Mouse (Mus musculus): ENCODE data around the gene Lrrc27. TPM values are rescaled to one million over a fixed set of nuclear protein-coding genes. Genes with fewer than 3 reads are reported as not detected.

Lrrc27 gene
- polyA plus RNA-seq, 1 experiment from 2014 or later, result 5.1 TPM

GRCm38 (mm10) chr7:139215516-139215915, 2.7 kb downstream of the Lrrc27 start:
- no peak overlapping the region for H3K9ac ChIP-seq
- WGBS, result 68% methylated on average over 1 of the region's 1 CpGs
- no peak overlapping the region for H3K27ac ChIP-seq
- H3K4me1 ChIP-seq, result peaks cover 13% of the 10 kb centered on the region
- H3K4me2 ChIP-seq, result no peak overlapping the region
- H3K9me3 ChIP-seq, result no peaks in the 10 kb centered on the region
- no peak overlapping the region for H3K4me3 ChIP-seq (replicated peaks)
- no peak for ATAC-seq (ENCODE audit: low FRiP score)
- H3K27me3 ChIP-seq, result no peaks in the 10 kb centered on the region
- H3K36me3 ChIP-seq (replicated peaks), result no peaks in the 10 kb centered on the region

GRCm38 (mm10) chr7:139215946-139216345, 3.2 kb downstream of the Lrrc27 start:
- WGBS, result 93% methylated on average over 7 of the region's 7 CpGs
- Histone ChIP-seq H3K9ac (no peak overlapping the region), H3K27ac (no peak overlapping the region), H3K4me3 (replicated peaks) (no peak overlapping the region), H3K36me3 (replicated peaks) (no peaks in the 10 kb centered on the region), H3K4me1 (peaks cover 13% of the 10 kb centered on the region), H3K9me3 (no peaks in the 10 kb centered on the region), H3K27me3 (no peaks in the 10 kb centered on the region), H3K4me2 (no peak overlapping the region)
- no peak for ATAC-seq (ENCODE audit: low FRiP score)

GRCm38 (mm10) chr7:139216464-139216863, 3.7 kb downstream of the Lrrc27 start:
- 90% methylated on average over 9 of the region's 9 CpGs for WGBS
- H3K36me3 ChIP-seq (replicated peaks), result no peaks in the 10 kb centered on the region
- H3K4me1 ChIP-seq, result peaks cover 13% of the 10 kb centered on the region
- no peak overlapping the region for H3K27ac ChIP-seq
- no peak overlapping the region for H3K9ac ChIP-seq
- no peak overlapping the region for H3K4me3 ChIP-seq (replicated peaks)
- no peak for ATAC-seq (ENCODE audit: low FRiP score)
- H3K4me2 ChIP-seq, result no peak overlapping the region
- H3K27me3 ChIP-seq, result no peaks in the 10 kb centered on the region
- H3K9me3 ChIP-seq, result no peaks in the 10 kb centered on the region

GRCm38 (mm10) chr7:139217046-139217445, 4.3 kb downstream of the Lrrc27 start:
- H3K9ac ChIP-seq, result no peak overlapping the region
- H3K36me3 ChIP-seq (replicated peaks), result no peaks in the 10 kb centered on the region
- no peaks in the 10 kb centered on the region for H3K27me3 ChIP-seq
- H3K27ac ChIP-seq, result no peak overlapping the region
- H3K4me2 ChIP-seq, result no peak overlapping the region
- 86% methylated on average over 7 of the region's 7 CpGs for WGBS
- H3K9me3 ChIP-seq, result no peaks in the 10 kb centered on the region
- no peak for ATAC-seq (ENCODE audit: low FRiP score)
- H3K4me3 ChIP-seq (replicated peaks), result no peak overlapping the region
- peaks cover 14% of the 10 kb centered on the region for H3K4me1 ChIP-seq

GRCm38 (mm10) chr7:139218641-139219415, 6.0 kb downstream of the Lrrc27 start:
- no peak overlapping the region for H3K4me2 ChIP-seq
- no peaks in the 10 kb centered on the region for H3K9me3 ChIP-seq
- H3K27ac ChIP-seq, result no peak overlapping the region
- H3K36me3 ChIP-seq (replicated peaks), result no peaks in the 10 kb centered on the region
- peaks cover 4% of the 10 kb centered on the region; the same call in 1 of the 2 replicates for H3K4me1 ChIP-seq
- 81% methylated on average over 6 of the region's 6 CpGs for WGBS
- H3K27me3 ChIP-seq, result no peaks in the 10 kb centered on the region
- no peak overlapping the region for H3K9ac ChIP-seq
- no peak overlapping the region for H3K4me3 ChIP-seq (replicated peaks)
- no peak for ATAC-seq (ENCODE audit: low FRiP score)

- Histone ChIP-seq H3K36me3 (replicated peaks) (no peaks in the 10 kb centered on the region), H3K9ac (no peak overlapping the region), H3K4me3 (replicated peaks) (no peak overlapping the region), H3K9me3 (no peaks in the 10 kb centered on the region), H3K4me2 (no peak overlapping the region), H3K27ac (no peak overlapping the region), H3K27me3 (no peaks in the 10 kb centered on the region), H3K4me1 (0 out of 2 replicates have a peak, but pooled peaks cover 3% of the 10 kb centered on the region)
- ATAC-seq (ENCODE audit: low FRiP score), result no peak
- 84% methylated on average over 5 of the region's 5 CpGs for WGBS
Measured at GRCm38 (mm10) chr7:139219486-139219885, 6.7 kb downstream of the Lrrc27 start.

GRCm38 (mm10) chr7:139220303-139220702, 7.5 kb downstream of the Lrrc27 start:
- ATAC-seq (ENCODE audit: low FRiP score), result no peak
- Histone ChIP-seq H3K9ac (no peak overlapping the region), H3K4me3 (replicated peaks) (no peak overlapping the region), H3K27ac (no peak overlapping the region), H3K9me3 (no peaks in the 10 kb centered on the region), H3K27me3 (no peaks in the 10 kb centered on the region), H3K4me2 (no peak overlapping the region), H3K4me1 (0 out of 2 replicates have a peak, but pooled peaks cover 3% of the 10 kb centered on the region), H3K36me3 (replicated peaks) (no peaks in the 10 kb centered on the region)
- 41% methylated on average over 2 of the region's 2 CpGs for WGBS

- no peaks in the 10 kb centered on the region for H3K36me3 ChIP-seq (replicated peaks)
Measured at GRCm38 (mm10) chr7:139221072-139221471, 8.3 kb downstream of the Lrrc27 start.

DNA sequence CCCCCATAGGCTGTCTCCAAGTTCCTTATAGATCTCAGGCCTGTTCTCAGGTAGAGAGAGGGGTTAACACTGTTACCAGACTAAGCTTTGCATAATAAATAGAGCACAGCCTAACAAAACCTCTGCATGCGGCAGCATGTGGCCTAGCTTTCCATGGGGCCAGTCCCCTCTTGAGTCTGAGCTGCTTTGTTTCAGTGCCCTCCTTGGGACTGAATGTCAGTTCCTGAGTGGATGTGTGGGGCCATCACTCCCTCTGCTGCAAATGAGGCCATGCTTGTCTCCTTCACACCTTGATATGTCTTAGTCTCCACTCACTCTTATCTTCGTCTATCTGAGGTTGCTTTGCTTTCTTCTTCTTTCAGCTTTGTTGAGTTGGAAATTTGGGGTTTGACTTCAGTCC, 9.1 kb downstream of the Lrrc27 start:
- ATAC-seq (ENCODE audit: low FRiP score), result no peak
- Histone ChIP-seq H3K36me3 (replicated peaks) (no peaks in the 10 kb centered on the region), H3K27ac (no peak overlapping the region), H3K4me3 (replicated peaks) (no peak overlapping the region), H3K27me3 (no peaks in the 10 kb centered on the region), H3K4me2 (no peak overlapping the region), H3K9ac (no peak overlapping the region), H3K4me1 (0 out of 2 replicates have a peak, but pooled peaks cover 3% of the 10 kb centered on the region), H3K9me3 (no peaks in the 10 kb centered on the region)
- WGBS, result 36% methylated on average over 2 of the region's 2 CpGs

More at GRCm38 (mm10) chr7:139221072-139221471, 8.3 kb downstream of the Lrrc27 start:
- Histone ChIP-seq H3K4me1 (0 out of 2 replicates have a peak, but pooled peaks cover 3% of the 10 kb centered on the region), H3K4me3 (replicated peaks) (no peak overlapping the region), H3K27me3 (no peaks in the 10 kb centered on the region), H3K9ac (no peak overlapping the region), H3K9me3 (no peaks in the 10 kb centered on the region), H3K27ac (no peak overlapping the region), H3K4me2 (no peak overlapping the region)
- 89% methylated on average over 5 of the region's 5 CpGs for WGBS
- no peak for ATAC-seq (ENCODE audit: low FRiP score)

DNA sequence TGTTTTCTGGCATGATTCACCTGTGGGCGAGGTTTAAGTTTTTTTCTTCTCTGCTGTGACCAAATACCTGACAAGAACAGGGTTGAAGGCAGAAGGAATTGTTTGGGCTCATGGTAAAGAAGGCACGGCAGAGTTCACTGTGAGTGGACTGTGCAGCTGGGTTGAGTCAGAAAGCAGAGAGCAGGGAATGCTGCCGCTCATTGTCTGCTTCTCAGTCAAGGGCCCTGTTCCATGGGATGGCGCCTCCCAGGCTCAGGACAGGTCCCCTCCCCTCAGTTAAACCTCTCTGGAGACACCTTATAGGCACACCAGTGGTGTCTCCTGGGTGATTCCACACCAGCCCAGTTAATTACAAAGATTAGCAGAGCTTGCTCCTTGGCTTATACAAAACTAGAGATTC, 9.6 kb downstream of the Lrrc27 start:
- no peaks in the 10 kb centered on the region for H3K27me3 ChIP-seq
- 72% methylated on average over 4 of the region's 4 CpGs for WGBS
- no peak overlapping the region for H3K27ac ChIP-seq
- no peak overlapping the region for H3K4me3 ChIP-seq (replicated peaks)
- ATAC-seq (ENCODE audit: low FRiP score), result no peak
- no peak overlapping the region for H3K9ac ChIP-seq
- H3K4me1 ChIP-seq, result 0 out of 2 replicates have a peak, but pooled peaks cover 3% of the 10 kb centered on the region
- H3K36me3 ChIP-seq (replicated peaks), result no peaks in the 10 kb centered on the region
- no peaks in the 10 kb centered on the region for H3K9me3 ChIP-seq
- H3K4me2 ChIP-seq, result no peak overlapping the region

DNA sequence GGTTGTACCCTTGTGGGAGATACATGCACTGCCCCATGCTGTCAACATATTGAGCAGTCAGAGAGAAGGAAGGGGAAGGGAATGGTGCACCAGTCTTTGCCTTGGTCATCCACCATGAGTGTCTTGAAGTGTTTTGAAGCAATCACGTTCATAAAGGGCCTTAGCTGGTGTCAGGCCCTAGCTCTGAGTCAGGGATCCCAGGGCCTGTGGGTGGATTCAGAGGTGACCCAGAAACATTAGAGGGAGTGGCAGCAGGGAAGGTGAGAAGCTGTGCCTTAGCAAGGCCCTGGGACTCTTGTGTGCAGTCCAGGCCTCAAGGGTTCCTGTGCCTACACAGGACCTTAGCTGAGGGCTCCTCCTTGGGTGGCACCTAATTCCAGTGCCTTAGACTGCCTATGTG, 11.3 kb downstream of the Lrrc27 start:
- WGBS, result 85% methylated on average over 1 of the region's 1 CpGs
- Histone ChIP-seq H3K4me3 (replicated peaks) (no peak overlapping the region), H3K27me3 (no peaks in the 10 kb centered on the region), H3K4me2 (no peak overlapping the region), H3K27ac (no peak overlapping the region), H3K36me3 (replicated peaks) (no peaks in the 10 kb centered on the region), H3K9me3 (no peaks in the 10 kb centered on the region), H3K4me1 (0 out of 2 replicates have a peak, but pooled peaks cover 3% of the 10 kb centered on the region), H3K9ac (no peak overlapping the region)
- no peak for ATAC-seq (ENCODE audit: low FRiP score)

DNA sequence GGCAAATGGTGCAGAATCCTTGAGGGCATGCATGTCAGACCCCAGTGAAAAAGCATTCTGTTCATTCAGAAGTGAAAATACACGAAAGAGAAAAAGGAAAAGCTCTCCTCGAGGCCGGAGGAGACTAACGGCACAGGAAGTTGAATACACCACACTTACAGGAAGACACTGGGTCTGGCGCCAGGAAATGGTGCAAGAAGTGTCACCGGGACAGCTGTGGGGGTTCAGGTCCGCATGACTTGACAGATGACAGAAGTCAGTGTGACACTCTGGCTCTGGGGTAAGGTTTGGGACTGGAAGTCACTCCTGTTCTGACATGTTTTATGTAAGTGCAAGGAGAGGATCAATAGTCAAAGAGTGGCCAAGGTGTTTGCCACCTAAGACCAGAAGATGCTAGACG, 11.9 kb downstream of the Lrrc27 start:
- Histone ChIP-seq H3K9ac (no peak overlapping the region), H3K27ac (no peak overlapping the region), H3K27me3 (no peaks in the 10 kb centered on the region), H3K4me2 (no peak overlapping the region), H3K4me1 (0 out of 2 replicates have a peak, but pooled peaks cover 3% of the 10 kb centered on the region), H3K9me3 (no peaks in the 10 kb centered on the region), H3K36me3 (replicated peaks) (no peaks in the 10 kb centered on the region), H3K4me3 (replicated peaks) (no peak overlapping the region)
- WGBS, result 77% methylated on average over 8 of the region's 8 CpGs
- ATAC-seq (ENCODE audit: low FRiP score), result no peak

- ATAC-seq (ENCODE audit: low FRiP score), result no peak
- Histone ChIP-seq H3K27me3 (no peaks in the 10 kb centered on the region), H3K27ac (no peak overlapping the region), H3K36me3 (replicated peaks) (no peaks in the 10 kb centered on the region), H3K9me3 (no peaks in the 10 kb centered on the region), H3K9ac (no peak overlapping the region), H3K4me1 (0 out of 2 replicates have a peak, but pooled peaks cover 3% of the 10 kb centered on the region), H3K4me3 (replicated peaks) (no peak overlapping the region), H3K4me2 (no peak overlapping the region)
- WGBS, result 88% methylated on average over 7 of the region's 7 CpGs
Measured at GRCm38 (mm10) chr7:139226416-139226815, 13.6 kb downstream of the Lrrc27 start.
